Mouse (Mus musculus): ENCODE results near the gene Zfp763. TPM values are rescaled to one million over a fixed set of nuclear protein-coding genes. Genes with fewer than 3 reads are reported as not detected.

The Zfp763 gene
- polyA plus RNA-seq, 1 experiment = 0.96 TPM

DNA sequence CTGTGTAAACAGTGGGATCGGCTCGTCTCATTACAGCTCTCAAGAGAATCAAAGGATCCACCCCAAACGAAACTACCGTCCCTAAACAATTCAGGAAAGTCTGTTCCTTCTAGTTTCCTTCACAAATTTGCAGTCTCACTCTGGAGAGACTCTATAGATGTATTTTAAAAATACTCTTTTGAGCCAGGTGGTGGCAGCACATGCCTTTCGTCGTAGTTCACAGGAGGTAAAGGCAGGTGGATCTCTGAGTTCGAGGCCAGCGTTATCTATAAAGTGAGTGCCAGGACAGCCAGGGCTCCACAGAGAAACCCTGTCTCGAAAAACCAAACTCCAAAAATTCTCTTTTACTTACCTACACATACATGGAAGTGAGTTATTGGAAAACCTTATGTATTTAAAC is 24.9 kb downstream of the Zfp763 start:
- no peaks in the 10 kb centered on the region for H3K79me2 ChIP-seq (ENCODE audit: control insufficient read depth, insufficient read depth)
- H3ac ChIP-seq (ENCODE audit: control insufficient read depth, insufficient read length, low read depth) = no peak overlapping the region
- H3K27me3 ChIP-seq (ENCODE audit: control insufficient read depth, insufficient read depth, insufficient read length) = no peaks in the 10 kb centered on the region
- peaks cover 15% of the 10 kb centered on the region for H3K36me3 ChIP-seq (ENCODE audit: control insufficient read depth, insufficient read depth)
- TF ChIP-seq USF1 (IDR thresholded peaks at IDR 0.05; ENCODE audit: low read depth) (no peak), FOSL1 (IDR thresholded peaks at IDR 0.05; ENCODE audit: insufficient read depth, low read length, poor library complexity, severe bottlenecking) (no peak), CTCF (IDR thresholded peaks at IDR 0.05; ENCODE audit: control insufficient read depth, insufficient read depth, insufficient read length) (no peak), MYOG (IDR thresholded peaks at IDR 0.05; ENCODE audit: control insufficient read depth, extremely low read depth, insufficient read length) (no peak), MAX (IDR thresholded peaks at IDR 0.05) (no peak), CEBPB (IDR thresholded peaks at IDR 0.05; ENCODE audit: low read depth) (no peak), MYOD1 (IDR thresholded peaks at IDR 0.05; ENCODE audit: control insufficient read depth, insufficient read length, low read depth) (no peak)
- no peaks in the 10 kb centered on the region for H3K79me3 ChIP-seq (ENCODE audit: low read depth)
- H3K4me3 ChIP-seq (ENCODE audit: insufficient read depth, poor library complexity, severe bottlenecking) = no peak overlapping the region

DNA sequence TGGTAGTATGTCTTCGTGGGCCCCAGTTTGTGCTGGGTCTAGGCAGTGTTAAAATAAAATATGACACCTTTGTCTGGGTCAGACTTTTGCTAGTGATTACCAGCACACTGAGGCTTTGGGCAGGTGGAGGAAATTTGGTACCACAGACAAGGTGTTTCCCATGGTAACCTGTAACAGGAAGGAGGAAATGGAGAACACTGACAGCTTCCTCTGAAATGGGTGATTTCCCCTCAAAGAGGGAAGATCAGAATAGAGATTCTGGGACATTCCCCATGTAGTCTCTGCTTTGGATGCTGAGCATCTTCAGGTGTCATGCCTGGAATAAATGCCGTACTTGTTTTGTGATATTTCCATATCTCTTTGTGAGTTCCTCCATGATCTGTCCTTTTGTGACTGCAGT is 34.7 kb downstream of the Zfp763 start:
- Histone ChIP-seq H3K36me3 (ENCODE audit: control insufficient read depth, insufficient read depth) (peaks cover 34% of the 10 kb centered on the region), H3K79me2 (ENCODE audit: control insufficient read depth, insufficient read depth) (peaks cover 9% of the 10 kb centered on the region), H3K79me3 (ENCODE audit: low read depth) (peaks cover 4% of the 10 kb centered on the region), H3ac (ENCODE audit: control insufficient read depth, insufficient read length, low read depth) (no peak overlapping the region), H3K27me3 (ENCODE audit: control insufficient read depth, insufficient read depth, insufficient read length) (no peaks in the 10 kb centered on the region), H3K4me3 (ENCODE audit: insufficient read depth, poor library complexity, severe bottlenecking) (no peak overlapping the region)
- TF ChIP-seq MYOD1 (IDR thresholded peaks at IDR 0.05; ENCODE audit: control insufficient read depth, insufficient read length, low read depth) (no peak), MYOG (IDR thresholded peaks at IDR 0.05; ENCODE audit: control insufficient read depth, extremely low read depth, insufficient read length) (no peak), CEBPB (IDR thresholded peaks at IDR 0.05; ENCODE audit: low read depth) (no peak), USF1 (IDR thresholded peaks at IDR 0.05; ENCODE audit: low read depth) (no peak), CTCF (IDR thresholded peaks at IDR 0.05; ENCODE audit: control insufficient read depth, insufficient read depth, insufficient read length) (no peak), MAX (IDR thresholded peaks at IDR 0.05) (no peak), FOSL1 (IDR thresholded peaks at IDR 0.05; ENCODE audit: insufficient read depth, low read length, poor library complexity, severe bottlenecking) (no peak)

DNA sequence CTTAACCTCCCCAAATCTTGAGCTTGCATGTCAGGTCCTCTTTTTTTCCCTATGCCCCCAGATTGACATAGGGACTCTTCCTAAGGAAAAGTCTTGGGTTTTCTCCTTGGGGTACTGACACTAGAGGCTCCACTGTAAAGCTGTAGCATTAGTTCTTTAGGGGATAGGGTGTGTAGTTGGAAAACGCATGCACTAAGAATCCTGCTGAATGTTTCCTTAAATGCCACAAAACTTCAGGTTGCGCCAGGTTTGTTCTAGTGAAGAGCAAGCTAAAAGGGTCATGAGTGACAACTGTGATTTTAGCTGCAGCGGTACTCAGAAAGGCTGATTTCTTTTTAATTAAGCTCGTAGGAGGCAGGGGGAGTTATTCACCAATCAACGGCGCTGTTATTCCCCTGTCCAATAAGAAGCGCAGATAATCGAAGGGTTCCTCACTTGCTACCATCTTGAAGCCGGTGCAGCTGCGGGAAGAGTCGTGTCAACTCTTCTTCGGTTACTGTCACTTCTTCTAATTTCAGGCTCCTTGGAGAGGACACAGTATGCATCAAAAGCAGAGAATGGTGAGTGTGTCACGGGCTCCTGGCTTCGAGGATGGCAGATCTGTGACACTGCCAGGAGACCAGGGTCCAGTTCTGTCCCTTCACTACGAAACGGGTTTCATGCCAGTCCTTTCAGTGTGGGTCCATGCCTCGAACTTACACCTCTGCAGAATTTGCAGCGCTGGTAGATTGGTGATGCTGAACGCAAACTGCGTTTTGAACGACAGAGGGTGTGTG is 40.3 kb downstream of the Zfp763 start, which contains the start of gene Zfp952:
Zfp952 (plus strand) TSS at position 431 of the 776 bp plus-strand sequence.
- no peak for TF ChIP-seq MYOG (IDR thresholded peaks at IDR 0.05; ENCODE audit: control insufficient read depth, extremely low read depth, insufficient read length)
- no peak for TF ChIP-seq FOSL1 (IDR thresholded peaks at IDR 0.05; ENCODE audit: insufficient read depth, low read length, poor library complexity, severe bottlenecking)
- TF ChIP-seq MYOD1 (IDR thresholded peaks at IDR 0.05; ENCODE audit: control insufficient read depth, insufficient read length, low read depth) = no peak
- TF ChIP-seq CEBPB (IDR thresholded peaks at IDR 0.05; ENCODE audit: low read depth) = no peak
- TF ChIP-seq USF1 (IDR thresholded peaks at IDR 0.05; ENCODE audit: low read depth) = no peak
- no peak for TF ChIP-seq MAX (IDR thresholded peaks at IDR 0.05)
- TF ChIP-seq CTCF (IDR thresholded peaks at IDR 0.05; ENCODE audit: control insufficient read depth, insufficient read depth, insufficient read length) = no peak
- Histone ChIP-seq H3ac (ENCODE audit: control insufficient read depth, insufficient read length, low read depth) (peak within 1 kb of the TSS; percentile 96), H3K79me2 (ENCODE audit: control insufficient read depth, insufficient read depth) (peaks cover 11% of the 10 kb centered on the region), H3K79me3 (ENCODE audit: low read depth) (peaks cover 4% of the 10 kb centered on the region), H3K36me3 (ENCODE audit: control insufficient read depth, insufficient read depth) (peaks cover 9% of the 10 kb centered on the region), H3K4me3 (ENCODE audit: insufficient read depth, poor library complexity, severe bottlenecking) (peak within 1 kb of the TSS; percentile 63), H3K27me3 (ENCODE audit: control insufficient read depth, insufficient read depth, insufficient read length) (no peaks in the 10 kb centered on the region)

DNA sequence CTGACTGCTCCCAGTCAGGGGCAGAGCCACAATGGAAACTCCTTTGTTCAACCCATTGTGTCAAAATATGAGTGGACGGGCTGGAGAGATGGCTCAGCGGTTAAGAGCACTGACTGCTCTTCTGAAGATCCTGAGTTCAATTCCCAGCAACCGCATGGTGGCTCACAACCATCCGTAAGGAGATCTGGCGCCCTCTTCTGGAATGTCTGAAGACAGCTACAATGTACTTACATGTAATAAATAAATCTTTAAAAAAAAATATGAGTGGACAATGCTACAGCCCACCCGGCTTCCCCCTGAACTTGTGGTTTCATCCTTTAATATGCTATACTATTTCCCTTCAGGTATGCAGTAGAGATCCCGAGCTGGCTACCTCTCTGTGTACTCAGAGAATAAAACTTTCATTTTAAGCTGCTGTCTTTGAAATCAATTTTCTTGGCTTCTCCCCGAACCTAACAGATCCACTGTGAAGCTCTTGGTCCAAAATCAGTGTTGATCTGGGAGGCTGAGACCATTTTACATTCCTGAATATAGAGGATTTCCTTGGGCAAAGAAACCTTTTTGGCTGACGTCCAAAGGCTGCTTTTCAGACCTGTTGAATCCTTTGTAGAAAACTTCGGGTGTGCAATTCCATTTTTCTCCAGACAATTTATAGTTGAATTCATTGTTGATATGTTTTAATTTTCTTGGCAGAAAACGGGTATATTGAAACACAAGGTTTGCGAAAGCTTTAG is 41.1 kb downstream of the Zfp763 start:
- peaks cover 9% of the 10 kb centered on the region for H3K36me3 ChIP-seq (ENCODE audit: control insufficient read depth, insufficient read depth)
- H3K27me3 ChIP-seq (ENCODE audit: control insufficient read depth, insufficient read depth, insufficient read length) = no peaks in the 10 kb centered on the region
- no peak overlapping the region for H3ac ChIP-seq (ENCODE audit: control insufficient read depth, insufficient read length, low read depth)
- TF ChIP-seq CEBPB (IDR thresholded peaks at IDR 0.05; ENCODE audit: low read depth) = no peak
- no peak for TF ChIP-seq MYOG (IDR thresholded peaks at IDR 0.05; ENCODE audit: control insufficient read depth, extremely low read depth, insufficient read length)
- TF ChIP-seq CTCF (IDR thresholded peaks at IDR 0.05; ENCODE audit: control insufficient read depth, insufficient read depth, insufficient read length) = no peak
- TF ChIP-seq MAX (IDR thresholded peaks at IDR 0.05) = no peak
- TF ChIP-seq FOSL1 (IDR thresholded peaks at IDR 0.05; ENCODE audit: insufficient read depth, low read length, poor library complexity, severe bottlenecking) = no peak
- TF ChIP-seq USF1 (IDR thresholded peaks at IDR 0.05; ENCODE audit: low read depth) = no peak
- TF ChIP-seq MYOD1 (IDR thresholded peaks at IDR 0.05; ENCODE audit: control insufficient read depth, insufficient read length, low read depth) = no peak
- peaks cover 11% of the 10 kb centered on the region for H3K79me2 ChIP-seq (ENCODE audit: control insufficient read depth, insufficient read depth)
- H3K79me3 ChIP-seq (ENCODE audit: low read depth) = peaks cover 4% of the 10 kb centered on the region
- no peak overlapping the region for H3K4me3 ChIP-seq (ENCODE audit: insufficient read depth, poor library complexity, severe bottlenecking)

DNA sequence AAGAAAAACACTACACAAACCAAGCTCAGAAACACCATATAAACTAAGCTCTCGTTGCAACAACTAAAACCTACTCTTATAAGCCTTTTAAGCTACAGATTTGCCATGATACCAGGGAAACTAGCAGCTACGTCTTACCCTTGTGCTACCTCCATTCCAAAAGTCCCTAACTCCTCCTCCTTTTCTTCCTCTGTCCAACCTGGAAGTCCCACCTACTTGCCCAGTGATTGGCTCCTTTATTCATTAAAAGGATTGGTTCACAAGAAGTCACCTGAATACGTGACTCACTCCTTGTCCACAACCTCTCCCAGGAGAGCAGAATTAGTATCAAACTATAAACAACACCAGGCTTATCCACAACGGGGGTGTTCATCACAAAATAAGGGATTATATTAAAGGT is 46.9 kb downstream of the Zfp763 start:
- Histone ChIP-seq H3ac (ENCODE audit: control insufficient read depth, insufficient read length, low read depth) (no peak overlapping the region), H3K79me2 (ENCODE audit: control insufficient read depth, insufficient read depth) (no peaks in the 10 kb centered on the region), H3K4me3 (ENCODE audit: insufficient read depth, poor library complexity, severe bottlenecking) (no peak overlapping the region), H3K79me3 (ENCODE audit: low read depth) (no peaks in the 10 kb centered on the region), H3K36me3 (ENCODE audit: control insufficient read depth, insufficient read depth) (peaks cover 3% of the 10 kb centered on the region), H3K27me3 (ENCODE audit: control insufficient read depth, insufficient read depth, insufficient read length) (no peaks in the 10 kb centered on the region)
- TF ChIP-seq MYOG (IDR thresholded peaks at IDR 0.05; ENCODE audit: control insufficient read depth, extremely low read depth, insufficient read length) = no peak
- no peak for TF ChIP-seq CTCF (IDR thresholded peaks at IDR 0.05; ENCODE audit: control insufficient read depth, insufficient read depth, insufficient read length)
- TF ChIP-seq FOSL1 (IDR thresholded peaks at IDR 0.05; ENCODE audit: insufficient read depth, low read length, poor library complexity, severe bottlenecking) = no peak
- TF ChIP-seq MYOD1 (IDR thresholded peaks at IDR 0.05; ENCODE audit: control insufficient read depth, insufficient read length, low read depth) = no peak
- no peak for TF ChIP-seq MAX (IDR thresholded peaks at IDR 0.05)
- TF ChIP-seq USF1 (IDR thresholded peaks at IDR 0.05; ENCODE audit: low read depth) = no peak
- no peak for TF ChIP-seq CEBPB (IDR thresholded peaks at IDR 0.05; ENCODE audit: low read depth)
